Mouse (Mus musculus) thymus, adult 2 months (tissue): Measurements from ENCODE around the gene Gpr1.

Source experiments
- CTCF ChIP-seq: fragments of 200-500 bp; IDR thresholded peaks from 2 replicates; pipeline ENCODE4 v1.5.1; 2012; ENCODE audit warnings: mild to moderate bottlenecking, control low read depth, low read length, moderate library complexity, borderline replicate concordance; ENCODE audit not compliant: control insufficient read depth, poor library complexity, insufficient read depth; ENCODE audit errors: extremely low read depth
- POLR2A ChIP-seq: fragments of 200-500 bp; IDR thresholded peaks from 2 replicates; pipeline ENCODE4 v1.6.1; 2012; ENCODE audit warnings: mild to moderate bottlenecking, low read length, control low read depth, moderate library complexity; ENCODE audit not compliant: control insufficient read depth, poor library complexity, insufficient read depth; ENCODE audit errors: extremely low read depth

GRCm38 (mm10) chr1:63256083-63256482 lies 41.7 kb upstream of the Gpr1 start:
- TF ChIP-seq CTCF (no peak), POLR2A (no peak)
